Mouse (Mus musculus) limb, embryonic 10.5 days (tissue): ENCODE results near the gene Chrng. TPM values are rescaled to one million over a fixed set of nuclear protein-coding genes. Genes with fewer than 3 reads are reported as not detected.

ENCODE experiments used
- DNase-seq: peaks from one replicate; pipeline ENCODE4 v3.0.0-alpha.2; 2017; ENCODE audit warnings: low spot score
- H3K27ac ChIP-seq: fragments of 300-500 bp; sonication (generic); 2 replicates; pipeline ENCODE4 v1.5.1; 2016; ENCODE audit warnings: mild to moderate bottlenecking
- H3K27me3 ChIP-seq: fragments of 300-500 bp; sonication (generic); 2 replicates; pipeline ENCODE4 v1.6.1; 2016; ENCODE audit warnings: low read depth, mild to moderate bottlenecking; ENCODE audit not compliant: poor library complexity, severe bottlenecking
- H3K36me3 ChIP-seq: fragments of 300-500 bp; sonication (generic); 2 replicates; pipeline ENCODE4 v1.6.1; 2016; ENCODE audit warnings: mild to moderate bottlenecking, moderate library complexity
- H3K4me1 ChIP-seq: fragments of 300-500 bp; sonication (generic); 2 replicates; pipeline ENCODE4 v1.6.1; 2016
- H3K4me3 ChIP-seq: fragments of 300-500 bp; sonication (generic); 2 replicates; pipeline ENCODE4 v1.5.1; 2016; ENCODE audit warnings: mild to moderate bottlenecking, moderate library complexity
- H3K9me3 ChIP-seq: fragments of 300-500 bp; sonication (generic); replicated peaks from 2 replicates; pipeline ENCODE4 v1.6.1; 2016; ENCODE audit warnings: mild to moderate bottlenecking
- WGBS: fragments of 180-500 bp; shearing (Covaris S2); methylation state at CpG from one replicate; pipeline ENCODE4 v1.1.7; 2016; 5-methylcytosine and 5-hydroxymethylcytosine counted together
- polyA plus RNA-seq: library from polyadenylated mRNA; unstranded; fragments of >200 nt; fragmentation: Nextera tagmentation; extraction: Ambion mirVana; gene quantifications from 2 replicates; pipeline ENCODE4 v1.2.1, GENCODE M21; 2016

The Chrng gene
- polyA plus RNA-seq, 1 experiment from 2014 or later = 0.81 TPM

DNA sequence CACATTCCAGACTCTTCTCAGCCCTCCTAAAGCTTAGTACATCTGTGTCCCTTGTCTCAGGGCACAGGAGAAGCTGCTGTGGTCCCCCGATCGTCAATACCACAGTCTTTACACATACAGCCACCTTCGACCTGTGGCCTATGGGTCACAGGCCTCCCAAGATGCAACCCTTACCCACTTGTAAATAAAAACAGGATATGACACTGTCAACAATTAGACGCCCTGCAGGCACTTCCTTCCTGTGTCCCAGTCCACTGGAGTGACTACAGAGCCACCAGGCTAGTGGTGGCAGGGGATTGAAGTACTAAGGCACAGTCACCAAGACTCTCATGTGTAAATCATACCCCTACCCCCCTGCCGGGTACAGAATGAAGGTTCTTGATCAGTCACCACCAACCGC lies 581 bp downstream of the Chrng start:
- Histone ChIP-seq H3K27ac (peak overlapping the region; percentile 7; the same call in 1 of the 2 replicates), H3K4me1 (peaks cover 19% of the 10 kb centered on the region), H3K36me3 (no peaks in the 10 kb centered on the region), H3K27me3 (peaks cover 40% of the 10 kb centered on the region), H3K9me3 (no peaks in the 10 kb centered on the region), H3K4me3 (no peak overlapping the region)
- WGBS = 57% methylated on average over 6 of the region's 6 CpGs
- DNase-seq = no peak

DNA sequence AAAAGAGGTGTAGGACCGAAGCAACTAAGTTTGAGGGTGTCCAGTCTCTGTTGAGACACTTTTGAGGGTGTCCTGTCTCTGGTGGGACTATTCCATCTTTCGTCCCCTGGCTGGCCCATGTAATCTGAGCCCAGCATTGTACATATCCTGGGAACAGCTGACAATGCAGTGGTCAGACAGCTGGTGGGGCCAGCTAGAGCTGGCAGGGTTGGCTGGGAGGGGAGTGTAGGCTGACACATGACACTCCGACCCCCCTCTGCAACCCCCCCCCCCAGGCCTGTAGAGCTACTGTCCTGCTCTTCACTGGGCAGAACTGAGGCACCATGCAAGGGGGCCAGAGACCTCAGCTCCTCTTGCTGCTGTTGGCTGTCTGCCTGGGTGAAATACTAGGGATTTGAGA lies 1.0 kb downstream of the Chrng start:
- Histone ChIP-seq H3K27me3 (peaks cover 40% of the 10 kb centered on the region), H3K4me1 (peaks cover 19% of the 10 kb centered on the region), H3K27ac (peak overlapping the region; percentile 7; the same call in 1 of the 2 replicates), H3K9me3 (no peaks in the 10 kb centered on the region), H3K36me3 (no peaks in the 10 kb centered on the region), H3K4me3 (no peak overlapping the region)
- DNase-seq = no peak
- WGBS = 35% methylated on average over 3 of the region's 3 CpGs

DNA sequence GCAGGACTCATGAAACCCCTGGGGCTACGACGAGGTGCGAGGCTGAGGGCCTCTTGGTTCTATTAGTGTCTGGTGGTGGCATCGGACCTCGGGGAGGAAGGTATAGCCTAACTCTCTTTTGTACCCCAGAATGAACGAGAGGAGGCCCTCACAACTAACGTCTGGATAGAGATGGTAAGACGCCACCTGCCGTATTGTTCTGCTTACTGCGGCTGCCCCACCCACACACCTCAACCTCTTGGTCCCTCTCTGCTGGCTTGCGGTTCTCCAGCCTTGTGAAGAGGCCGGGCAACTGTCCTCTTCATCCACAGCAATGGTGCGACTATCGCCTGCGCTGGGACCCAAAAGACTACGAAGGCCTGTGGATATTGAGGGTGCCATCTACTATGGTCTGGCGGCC lies 1.9 kb downstream of the Chrng start:
- H3K9me3 ChIP-seq = no peaks in the 10 kb centered on the region
- no peak overlapping the region for H3K27ac ChIP-seq
- no peak for DNase-seq
- H3K36me3 ChIP-seq = no peaks in the 10 kb centered on the region
- peak overlapping the region; percentile 11; the same call in 1 of the 2 replicates for H3K4me3 ChIP-seq
- peaks cover 40% of the 10 kb centered on the region for H3K27me3 ChIP-seq
- WGBS = 18% methylated on average over 17 of the region's 17 CpGs
- peaks cover 19% of the 10 kb centered on the region for H3K4me1 ChIP-seq

DNA sequence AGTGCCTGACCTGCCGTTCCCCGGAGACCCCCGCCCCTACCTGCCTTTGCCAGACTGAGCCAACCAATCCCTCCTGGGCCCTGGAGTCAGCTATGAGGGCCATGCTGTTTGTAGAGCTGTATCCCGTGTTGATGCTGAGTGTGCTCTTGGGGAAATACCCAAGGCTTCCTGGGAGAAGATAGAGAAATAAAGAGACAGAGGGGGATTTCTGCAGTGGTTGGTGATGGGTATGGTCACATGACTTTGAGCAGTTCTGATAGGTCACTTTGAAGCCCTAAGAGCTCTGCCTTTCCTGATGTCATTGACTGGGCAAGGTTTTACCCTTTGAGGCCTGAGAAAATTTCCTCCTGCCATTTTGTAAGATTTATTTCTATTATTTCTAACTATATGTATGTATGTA lies 7.0 kb downstream of the Chrng start:
- Histone ChIP-seq H3K27me3 (peaks cover 29% of the 10 kb centered on the region), H3K36me3 (peaks cover 6% of the 10 kb centered on the region; the same call in 1 of the 2 replicates), H3K4me1 (peaks cover 25% of the 10 kb centered on the region), H3K27ac (no peak overlapping the region), H3K4me3 (no peak overlapping the region), H3K9me3 (no peaks in the 10 kb centered on the region)
- 84% methylated on average over 4 of the region's 4 CpGs for WGBS
- no peak for DNase-seq

DNA sequence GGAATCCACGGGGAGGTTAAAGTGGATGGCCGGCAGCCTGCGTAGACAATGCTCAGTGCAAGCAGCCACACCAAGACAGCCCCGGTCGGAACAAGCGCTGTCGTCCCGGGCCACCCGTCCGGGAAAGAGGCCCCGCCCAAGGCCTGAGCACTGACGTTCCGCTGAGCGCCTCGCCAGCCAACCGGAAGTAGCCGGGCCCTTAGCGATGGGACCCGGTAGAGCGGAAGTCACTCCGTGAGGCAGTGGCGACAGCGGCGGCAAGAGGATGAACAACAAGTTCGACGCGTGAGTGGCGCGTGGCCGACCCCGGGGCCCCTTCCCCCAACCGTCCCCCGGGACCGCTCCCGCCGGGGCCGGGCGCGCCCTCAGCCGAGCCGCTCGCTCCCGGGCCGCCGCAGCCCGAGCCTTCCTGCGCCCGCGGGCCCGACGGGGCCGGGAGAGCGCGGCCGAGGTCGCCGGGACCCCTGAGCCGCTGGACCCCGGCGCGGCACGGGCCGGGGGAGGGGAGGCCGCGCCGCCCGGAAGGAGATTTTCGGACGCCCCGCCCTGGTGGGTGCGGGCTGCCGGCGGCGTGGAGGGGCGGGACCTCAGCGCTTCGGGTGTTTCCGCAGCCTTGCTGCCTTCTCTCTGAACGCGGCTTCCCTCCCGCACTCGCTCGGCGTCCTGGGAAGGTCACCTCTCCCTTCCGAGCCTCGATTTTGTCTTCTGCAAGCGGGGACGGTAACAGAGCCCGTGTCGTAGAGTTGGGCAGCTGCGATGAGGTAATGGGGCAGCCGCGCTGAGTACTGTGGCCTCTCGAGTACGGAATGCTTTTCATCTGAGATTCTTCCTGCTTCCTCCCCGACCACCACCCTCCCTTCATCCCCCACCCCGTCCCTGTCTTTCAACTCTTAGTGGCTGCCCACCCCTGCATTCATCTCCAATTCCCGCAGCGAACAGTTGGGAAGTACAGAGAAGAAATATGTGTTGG lies 9.6 kb downstream of the Chrng start, which contains the start of gene Eif4e2:
Gene Eif4e2, plus strand, starts transcription at position 180 of the 970 bp plus-strand sequence.
- Histone ChIP-seq H3K4me3 (peak within 1 kb of the TSS; percentile 88), H3K27me3 (peaks cover 4% of the 10 kb centered on the region; the same call in 1 of the 2 replicates), H3K9me3 (no peaks in the 10 kb centered on the region), H3K36me3 (peaks cover 30% of the 10 kb centered on the region), H3K27ac (peak within 1 kb of the TSS; percentile 99), H3K4me1 (peaks cover 24% of the 10 kb centered on the region)
- WGBS = under 1% methylated on average over 98 of the region's 99 CpGs
- peak; percentile 97 for DNase-seq

DNA sequence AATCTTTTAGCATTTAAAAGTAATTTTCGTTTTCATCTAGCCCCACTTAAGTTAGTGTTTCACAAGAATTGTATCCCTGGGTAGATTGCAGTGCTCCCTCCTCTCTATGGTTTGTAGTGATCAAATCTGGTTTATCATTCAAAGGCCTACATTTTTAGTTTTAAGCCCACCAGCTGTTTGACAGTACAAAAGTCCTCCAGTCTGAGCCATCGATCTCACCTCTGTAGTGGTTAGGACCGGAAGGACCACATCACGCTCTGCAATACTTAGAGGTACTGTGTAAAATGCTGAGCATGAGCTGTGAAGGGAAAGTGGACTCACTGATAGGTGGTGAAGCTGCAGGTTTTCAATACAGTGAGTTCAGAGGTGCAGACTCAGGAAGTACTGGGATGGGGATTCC lies 10.3 kb downstream of the Chrng start:
- H3K4me3 ChIP-seq = peak overlapping the region; percentile 88
- H3K9me3 ChIP-seq = no peaks in the 10 kb centered on the region
- no peaks in the 10 kb centered on the region for H3K27me3 ChIP-seq
- H3K27ac ChIP-seq = peak overlapping the region; percentile 99
- DNase-seq = no peak
- H3K36me3 ChIP-seq = peaks cover 37% of the 10 kb centered on the region
- peaks cover 24% of the 10 kb centered on the region for H3K4me1 ChIP-seq
- 36% methylated on average over 4 of the region's 4 CpGs for WGBS

DNA sequence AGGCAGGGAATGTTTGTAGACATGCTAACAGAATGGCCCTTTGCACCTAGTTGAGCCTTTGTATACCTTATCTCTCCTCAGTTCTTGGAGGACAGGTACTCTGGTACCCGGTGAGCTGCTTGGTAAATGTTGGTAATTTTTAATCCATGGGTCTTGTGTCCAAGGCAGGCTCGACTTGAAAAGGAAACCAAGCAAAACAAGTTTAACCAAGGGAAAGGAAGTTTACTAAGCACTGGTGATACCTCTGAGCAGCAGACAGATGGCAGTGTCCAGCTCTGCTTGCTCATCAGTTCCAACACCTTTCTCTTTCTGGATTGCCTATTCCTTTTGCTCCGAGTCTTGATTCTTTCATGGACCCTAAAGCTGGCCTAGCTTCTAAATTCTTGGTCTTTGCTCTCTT lies 13.5 kb downstream of the Chrng start:
- Histone ChIP-seq H3K27ac (no peak overlapping the region), H3K27me3 (no peaks in the 10 kb centered on the region), H3K36me3 (peaks cover 69% of the 10 kb centered on the region), H3K4me3 (no peak overlapping the region), H3K4me1 (peaks cover 22% of the 10 kb centered on the region), H3K9me3 (no peaks in the 10 kb centered on the region)
- 84% methylated on average over 3 of the region's 3 CpGs for WGBS
- no peak for DNase-seq

DNA sequence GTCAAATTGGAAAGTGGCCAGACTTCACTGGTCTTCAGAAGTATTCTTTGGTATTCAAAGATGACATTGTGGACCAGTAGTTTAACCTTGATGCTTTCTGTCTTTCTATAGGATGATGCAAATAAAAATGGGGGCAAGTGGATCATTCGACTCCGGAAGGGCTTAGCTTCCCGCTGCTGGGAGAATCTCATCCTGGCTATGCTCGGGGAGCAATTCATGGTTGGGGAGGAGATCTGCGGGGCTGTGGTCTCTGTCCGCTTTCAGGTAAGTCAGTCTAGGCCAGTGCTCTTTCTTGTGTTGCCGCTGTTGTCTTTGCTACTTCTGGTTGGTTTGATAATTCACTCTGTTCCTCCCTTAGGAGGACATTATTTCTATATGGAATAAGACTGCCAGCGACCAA lies 21.3 kb downstream of the Chrng start:
- Histone ChIP-seq H3K9me3 (no peaks in the 10 kb centered on the region), H3K4me1 (no peaks in the 10 kb centered on the region), H3K4me3 (no peak overlapping the region), H3K27me3 (no peaks in the 10 kb centered on the region), H3K27ac (no peak overlapping the region), H3K36me3 (peaks cover 100% of the 10 kb centered on the region)
- no peak for DNase-seq
- 98% methylated on average over 8 of the region's 8 CpGs for WGBS

DNA sequence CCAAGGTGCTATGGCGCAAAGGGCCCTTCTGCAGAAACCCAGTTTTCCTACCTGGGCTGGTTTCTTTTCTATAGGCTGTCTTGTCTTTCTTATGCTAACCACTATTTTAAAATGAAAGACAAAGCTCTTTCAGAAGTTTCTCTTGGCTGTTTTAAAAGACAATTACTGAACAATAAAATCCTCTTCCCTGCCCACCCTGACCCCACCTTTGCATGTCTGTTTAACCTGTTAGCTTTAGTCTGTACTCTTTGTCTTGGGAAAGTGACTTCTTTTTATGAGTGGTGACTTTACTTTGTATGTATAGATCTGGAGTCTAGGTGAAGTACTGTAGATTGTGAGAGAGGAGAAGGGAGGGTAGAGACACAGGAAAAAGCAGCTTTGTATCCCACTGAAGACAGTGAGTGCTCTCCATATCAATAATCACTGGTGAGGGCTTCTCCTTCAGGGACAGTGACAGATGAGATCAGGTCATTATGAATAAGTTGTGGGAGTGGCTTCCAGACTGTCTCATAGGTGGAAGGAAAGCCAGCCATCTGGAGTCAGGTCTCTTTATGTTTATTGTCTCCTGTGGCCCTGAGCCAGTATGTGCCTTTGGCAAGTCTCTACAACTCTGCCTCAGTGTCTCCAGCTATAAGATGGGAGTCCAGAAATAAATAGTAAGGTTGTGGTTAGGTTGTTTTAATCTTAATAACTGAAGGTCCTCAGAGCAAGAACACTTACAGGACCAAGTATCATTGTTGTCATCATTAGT lies 22.1 kb downstream of the Chrng start:
- Histone ChIP-seq H3K27ac (no peak overlapping the region), H3K27me3 (no peaks in the 10 kb centered on the region), H3K4me1 (no peaks in the 10 kb centered on the region), H3K36me3 (peaks cover 100% of the 10 kb centered on the region), H3K9me3 (no peaks in the 10 kb centered on the region), H3K4me3 (no peak overlapping the region)
- WGBS = 100% methylated on average over 1 of the region's 1 CpGs
- DNase-seq = no peak

DNA sequence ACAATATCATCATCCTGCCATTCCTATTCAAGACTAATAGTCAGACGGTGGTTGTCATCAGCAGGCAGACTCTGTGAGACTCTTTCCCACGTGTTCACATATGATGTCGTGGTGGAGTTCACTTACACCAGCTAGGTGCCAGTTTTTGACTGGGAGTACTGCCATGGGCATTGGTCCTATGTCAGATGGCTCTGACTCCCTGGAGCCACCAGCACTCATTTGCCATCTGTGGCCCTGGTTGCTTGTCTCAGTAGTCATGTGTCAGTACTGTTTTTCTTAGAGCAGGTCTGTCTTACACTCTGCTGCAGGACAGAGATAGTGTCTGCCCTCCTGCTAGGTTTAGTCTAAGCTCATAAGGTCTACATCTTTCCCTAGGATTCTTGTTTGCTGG lies 22.7 kb downstream of the Chrng start:
- Histone ChIP-seq H3K9me3 (no peaks in the 10 kb centered on the region), H3K27me3 (no peaks in the 10 kb centered on the region), H3K4me3 (no peak overlapping the region), H3K27ac (no peak overlapping the region), H3K4me1 (no peaks in the 10 kb centered on the region), H3K36me3 (peaks cover 100% of the 10 kb centered on the region)
- no peak for DNase-seq
- 94% methylated on average over 3 of the region's 3 CpGs for WGBS

DNA sequence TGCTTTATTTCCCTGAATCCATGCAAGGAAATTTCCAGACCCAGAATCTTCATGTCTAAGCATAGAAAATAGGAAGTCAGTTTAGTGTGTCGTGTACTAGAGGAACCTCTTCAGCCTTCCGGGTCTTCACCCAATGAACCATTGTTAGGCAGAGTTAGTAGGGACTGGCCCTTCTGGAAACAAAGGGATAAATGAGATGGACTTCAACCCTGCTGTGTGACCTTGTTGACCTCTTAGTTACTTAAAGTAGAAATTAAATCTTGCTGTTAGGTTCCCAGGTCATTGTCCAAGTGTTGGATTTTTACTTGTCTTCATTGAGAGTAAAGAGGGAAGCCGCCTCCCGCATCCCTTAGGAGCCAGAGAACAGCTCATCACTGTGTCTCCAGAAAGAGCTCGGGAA lies 26.1 kb downstream of the Chrng start:
- no peak overlapping the region for H3K4me3 ChIP-seq
- DNase-seq = no peak
- H3K27ac ChIP-seq = no peak overlapping the region
- WGBS = 91% methylated on average over 5 of the region's 5 CpGs
- H3K4me1 ChIP-seq = no peaks in the 10 kb centered on the region
- H3K27me3 ChIP-seq = no peaks in the 10 kb centered on the region
- H3K9me3 ChIP-seq = no peaks in the 10 kb centered on the region
- peaks cover 98% of the 10 kb centered on the region for H3K36me3 ChIP-seq

DNA sequence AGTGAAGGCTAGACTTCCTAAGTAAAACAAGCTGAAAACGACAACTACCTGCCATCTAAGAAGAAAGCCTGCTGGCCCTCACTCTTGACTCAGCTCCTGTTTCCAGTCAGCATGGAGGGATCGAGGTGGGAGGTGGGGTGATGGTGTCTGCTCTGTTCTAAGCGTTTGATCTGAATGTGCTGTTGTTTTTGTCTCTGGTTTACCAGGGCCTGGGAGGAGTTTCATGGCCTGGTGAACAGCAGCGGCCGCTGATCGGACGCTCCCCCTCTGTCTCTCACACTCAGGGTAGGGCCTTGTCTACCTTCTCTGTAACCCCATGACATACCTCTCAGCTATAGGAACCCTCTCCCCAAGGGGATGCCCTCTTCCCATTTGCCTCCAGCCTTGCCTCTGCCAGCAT lies 27.7 kb downstream of the Chrng start:
- WGBS = 81% methylated on average over 7 of the region's 7 CpGs
- H3K36me3 ChIP-seq = peaks cover 96% of the 10 kb centered on the region

DNA sequence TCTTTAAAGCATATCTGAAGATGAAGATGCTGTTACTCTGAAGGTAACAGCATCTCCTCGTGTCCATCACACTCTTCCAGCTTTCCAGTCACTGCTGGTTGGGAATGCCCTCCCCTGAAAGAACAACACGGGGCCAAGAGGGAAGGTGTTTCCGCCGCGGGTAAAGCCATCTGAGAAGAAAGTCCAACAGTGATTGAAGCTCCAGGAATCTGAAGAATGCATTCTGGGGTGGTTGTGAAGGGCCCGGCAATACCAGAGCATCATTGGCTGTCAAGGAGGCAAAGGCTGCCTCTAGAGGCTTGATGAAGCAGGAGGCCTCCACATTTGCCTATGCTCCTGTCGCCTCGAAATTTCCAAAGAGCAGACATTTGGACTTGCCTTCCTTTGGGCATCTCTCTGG lies 34.6 kb downstream of the Chrng start:
- Histone ChIP-seq H3K4me1 (no peaks in the 10 kb centered on the region), H3K36me3 (peaks cover 54% of the 10 kb centered on the region), H3K9me3 (no peaks in the 10 kb centered on the region), H3K27me3 (no peaks in the 10 kb centered on the region), H3K4me3 (no peak overlapping the region), H3K27ac (no peak overlapping the region)
- 74% methylated on average over 8 of the region's 8 CpGs for WGBS
- no peak for DNase-seq

More for the DNA sequence above, 27.7 kb downstream of the Chrng start:
- Histone ChIP-seq H3K27me3 (no peaks in the 10 kb centered on the region), H3K4me1 (no peaks in the 10 kb centered on the region), H3K27ac (no peak overlapping the region), H3K9me3 (no peaks in the 10 kb centered on the region), H3K4me3 (no peak overlapping the region)
- DNase-seq = no peak
